Mouse (Mus musculus): ENCODE results near the gene Dolk.

GRCm38 (mm10) chr2:30335324-30335723 is 49.2 kb upstream of the Dolk start:
- TF ChIP-seq CTCF (conservative IDR thresholded peaks at IDR 0.05; ENCODE audit: insufficient read depth, insufficient read length, low read depth, low read length) (no peak), POLR2A (IDR thresholded peaks at IDR 0.05; ENCODE audit: low read depth, low read length) (no peak)
